Mouse (Mus musculus): Measurements from ENCODE around the gene Zfp280b.
"Not testable (repeated sequence)": the region's sequence is repeated elsewhere in the genome, so short reads cannot be mapped to it uniquely, and the experiment has no call there.

Gene Zfp280b

DNA sequence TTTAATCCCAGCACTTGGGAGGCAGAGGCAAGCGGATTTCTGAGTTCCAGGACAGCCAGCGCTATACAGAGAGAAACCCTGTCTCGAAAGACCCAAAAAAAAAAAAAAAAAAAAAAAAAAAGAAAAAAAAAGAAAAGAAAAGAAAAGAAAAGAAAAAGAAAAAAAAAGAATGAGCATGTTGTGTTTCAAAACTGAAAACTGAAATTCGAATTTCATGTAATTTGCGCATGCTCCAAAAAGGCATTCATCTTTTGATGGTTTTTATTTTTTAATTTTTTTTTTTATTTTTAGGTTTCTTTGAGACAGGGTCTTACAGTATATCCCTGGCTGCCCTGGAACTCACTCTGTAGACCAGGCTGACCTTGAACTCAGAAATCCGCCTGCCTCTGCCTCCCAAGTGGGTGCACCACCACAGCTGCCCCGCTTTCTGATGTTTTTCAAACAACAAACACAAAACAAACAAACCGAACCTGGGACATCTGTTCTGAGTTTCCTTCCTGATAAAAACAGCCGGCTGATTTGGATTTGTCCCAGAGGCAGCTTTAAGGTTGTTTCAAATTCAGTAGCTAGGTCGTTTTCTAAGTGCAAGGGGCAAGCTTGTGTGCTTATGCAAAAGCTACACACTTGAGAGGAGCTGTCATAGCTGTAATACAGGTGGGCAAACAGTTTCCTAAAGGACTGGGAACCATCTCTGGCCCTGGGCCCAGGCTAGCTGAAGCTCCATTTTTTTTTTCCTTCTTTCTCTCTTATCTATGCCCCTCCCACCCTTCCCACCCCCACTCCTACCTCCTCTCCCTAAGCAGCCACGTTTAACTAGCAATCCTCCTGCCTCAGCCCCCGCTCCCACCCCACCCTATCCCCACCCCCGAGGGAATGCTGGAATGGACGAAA lies 694 bp upstream of the Zfp280b start:
- no peak for DNase-seq

DNA sequence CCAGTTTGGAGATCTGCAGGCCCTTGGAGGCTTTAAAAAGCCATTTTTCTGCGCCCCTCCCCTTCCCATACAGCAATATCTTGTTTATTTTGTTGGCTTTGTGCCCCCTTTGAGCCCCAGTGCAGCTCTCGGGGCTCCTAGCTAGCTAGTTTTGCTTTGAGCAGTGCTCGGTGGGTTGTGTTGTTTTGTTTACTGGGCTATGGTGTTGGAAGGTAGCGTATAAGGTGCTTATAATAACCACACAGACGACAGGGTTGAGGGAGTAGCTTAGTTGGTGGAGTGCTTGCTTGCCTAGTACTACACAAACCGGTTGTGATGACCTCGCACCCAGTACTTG lies 637 bp downstream of the Zfp280b start:
- DNase-seq = no peak

DNA sequence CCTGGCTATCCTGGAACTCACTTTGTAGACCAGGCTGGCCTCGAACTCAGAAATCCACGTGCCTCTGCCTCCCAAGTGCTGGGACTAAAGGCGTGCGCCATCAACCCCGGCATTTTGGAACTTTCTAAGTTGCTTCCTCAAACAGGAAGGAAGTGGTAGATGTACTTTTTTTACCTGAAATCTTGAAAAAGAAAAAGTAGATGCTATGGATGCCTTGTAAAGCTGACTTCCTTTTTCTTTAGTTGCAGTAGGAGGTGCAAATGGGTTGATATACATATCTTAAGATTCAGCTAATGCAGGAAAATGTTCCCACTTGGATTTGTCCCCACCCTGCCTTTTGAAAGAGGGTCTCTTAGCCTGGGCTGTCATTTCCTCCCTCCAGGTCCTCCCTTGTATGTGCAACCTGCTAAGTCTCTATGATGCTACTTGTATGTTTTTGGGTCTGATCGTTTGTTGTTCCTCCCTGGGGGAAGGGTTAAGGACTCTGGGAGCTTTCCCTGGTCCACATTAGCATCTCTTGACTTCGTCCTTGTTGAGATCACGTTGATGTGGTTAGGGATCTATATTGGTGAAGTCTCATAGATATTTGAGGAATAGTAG lies 1.7 kb downstream of the Zfp280b start:
- no peak for DNase-seq

DNA sequence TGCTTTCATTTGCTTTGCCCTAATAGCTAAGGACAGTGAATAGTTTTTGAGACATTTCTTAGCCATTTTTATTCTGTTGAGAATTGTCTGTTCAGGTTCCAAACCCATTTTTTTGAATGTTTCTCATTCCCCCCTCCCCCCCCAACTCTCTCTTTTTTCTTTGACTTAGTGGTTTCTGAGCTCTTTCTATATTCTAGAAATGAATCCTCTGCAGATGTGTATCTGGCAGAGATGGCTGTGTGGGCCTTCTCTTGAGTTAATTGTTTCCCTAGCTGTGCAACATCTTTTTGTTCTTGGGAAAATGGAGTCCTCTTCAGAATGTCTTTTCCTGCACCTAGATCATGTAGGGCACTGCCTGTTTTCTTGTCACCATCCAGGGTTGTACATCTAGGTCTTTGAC lies 2.8 kb downstream of the Zfp280b start:
- DNase-seq = no peak

DNA sequence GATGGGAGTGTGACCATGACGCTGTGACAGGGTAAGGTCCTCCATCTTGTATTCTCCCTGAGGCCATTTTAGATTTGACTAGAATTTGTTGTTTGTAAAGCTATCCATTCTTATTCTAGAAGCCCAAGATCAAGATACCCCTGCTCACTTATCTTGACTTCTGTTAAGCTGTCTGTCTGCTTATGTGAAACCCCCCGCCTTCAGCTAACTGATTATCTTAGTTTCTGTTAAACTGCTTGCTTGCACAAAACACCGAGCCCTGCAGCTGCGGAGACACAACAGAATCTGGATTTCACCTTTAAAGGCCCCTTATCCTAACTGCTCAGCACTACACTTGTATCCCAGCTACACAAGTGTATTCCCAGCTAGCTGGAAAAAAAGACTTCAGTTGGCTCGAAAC lies 4.5 kb downstream of the Zfp280b start:
- no peak for DNase-seq

DNA sequence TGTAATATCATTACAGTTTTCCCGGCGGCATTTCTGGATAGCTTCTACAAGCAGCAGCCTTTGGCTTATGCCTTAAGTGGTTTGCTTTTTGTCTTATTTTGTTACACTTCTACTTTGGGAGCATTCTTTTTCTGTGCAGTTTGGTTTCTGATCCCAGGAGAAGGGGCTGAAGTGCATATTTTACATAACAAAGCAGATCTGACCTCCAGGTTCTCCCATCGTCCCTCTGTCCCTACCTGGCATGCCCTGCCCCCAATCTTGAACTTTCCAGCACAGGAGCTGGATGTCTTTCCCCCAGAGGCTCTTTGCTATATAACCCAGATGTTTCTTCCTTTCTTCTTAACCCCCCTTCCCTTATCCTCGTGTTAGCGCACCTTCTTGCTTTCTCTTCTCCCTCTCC lies 12.9 kb downstream of the Zfp280b start:
- no peak for DNase-seq

DNA sequence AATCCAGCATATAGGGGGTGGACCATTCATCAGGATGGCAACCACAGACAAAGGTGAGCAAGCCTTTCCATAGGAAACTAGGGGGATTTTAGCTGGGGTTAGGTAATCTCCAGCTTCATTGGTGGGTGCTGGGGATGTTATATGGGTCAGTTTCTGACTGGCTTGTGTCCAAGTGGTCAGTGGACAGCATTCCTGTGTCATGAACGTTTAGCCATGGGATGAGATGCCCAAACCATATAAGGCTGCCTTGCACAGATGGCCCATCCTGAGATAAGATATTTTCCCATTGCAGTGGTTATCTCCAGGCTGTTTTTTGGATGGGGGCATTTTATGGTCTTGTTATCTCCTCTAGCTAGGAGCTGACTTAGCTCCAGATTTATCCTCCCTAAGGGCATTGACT lies 14.3 kb downstream of the Zfp280b start:
- DNase-seq = no peak

DNA sequence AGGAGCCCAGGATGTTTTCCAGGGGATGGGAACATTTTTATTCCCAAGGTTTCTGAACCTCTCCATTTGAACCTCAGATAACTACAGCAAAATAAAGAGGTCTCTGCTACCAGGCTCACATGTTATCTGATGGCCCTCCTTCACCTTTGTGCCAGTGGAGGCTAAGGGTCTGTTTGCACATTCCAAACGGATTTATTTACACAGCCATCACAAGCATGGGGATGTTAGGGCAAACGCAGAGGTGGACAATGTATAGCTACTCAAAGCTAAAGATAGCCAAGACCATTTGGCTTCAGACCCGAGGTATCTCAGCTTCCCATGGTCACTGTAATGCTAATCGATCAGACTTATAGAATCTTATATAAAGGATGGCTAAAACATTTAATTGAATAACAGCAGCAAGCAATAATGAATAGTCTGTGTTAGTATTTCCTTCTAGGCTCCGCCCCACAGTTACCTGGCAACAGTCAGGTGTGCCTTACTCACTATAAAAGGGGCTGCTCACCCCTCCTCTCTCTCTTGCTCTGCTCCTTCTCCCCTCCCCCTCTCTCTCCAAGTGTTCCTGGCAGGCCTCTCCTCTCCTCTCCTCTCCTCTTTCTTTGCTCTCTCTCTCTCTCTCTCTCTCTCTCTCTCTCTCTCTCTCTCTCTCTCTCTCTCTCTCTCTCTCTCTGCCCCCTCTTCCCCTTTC lies 14.9 kb downstream of the Zfp280b start:
- no peak for DNase-seq

DNA sequence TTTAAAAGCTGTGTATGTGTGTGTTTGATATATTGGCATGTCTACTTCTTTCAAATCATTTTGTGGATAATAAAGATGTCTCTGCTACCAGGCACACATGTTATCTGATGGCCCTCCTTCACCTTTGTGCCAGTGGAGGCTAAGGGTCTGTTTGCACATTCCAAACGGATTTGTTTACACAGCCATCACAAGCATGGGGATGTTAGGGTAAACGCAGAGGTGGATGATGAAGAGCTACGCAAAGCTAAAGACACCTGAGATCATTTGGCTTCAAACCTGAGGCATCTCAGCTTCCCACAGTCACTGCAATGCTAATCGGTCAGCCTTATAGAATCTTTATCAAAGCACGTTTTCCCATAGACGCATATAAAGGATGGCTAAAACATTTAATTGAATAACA lies 16.5 kb downstream of the Zfp280b start:
- DNase-seq = no peak

DNA sequence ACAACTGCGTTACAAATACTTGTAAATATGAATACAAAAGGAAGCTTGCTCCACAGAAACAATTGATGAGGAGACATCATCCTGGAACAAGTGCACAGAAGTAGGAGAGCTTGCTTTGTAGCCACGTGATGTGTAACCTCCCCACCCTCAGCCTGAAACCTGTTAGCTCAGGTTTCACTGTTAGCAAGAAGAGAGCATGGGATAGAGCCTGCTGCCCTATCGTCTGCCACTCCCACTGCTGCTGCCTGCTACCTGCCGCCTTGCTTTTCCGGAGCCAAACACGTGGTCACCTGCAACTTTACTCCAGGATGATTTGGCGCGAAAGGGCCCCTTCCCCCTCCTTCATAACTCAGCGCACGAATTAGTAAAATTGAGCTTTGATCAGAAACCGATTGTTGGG lies 19.4 kb downstream of the Zfp280b start:
- DNase-seq = no peak

DNA sequence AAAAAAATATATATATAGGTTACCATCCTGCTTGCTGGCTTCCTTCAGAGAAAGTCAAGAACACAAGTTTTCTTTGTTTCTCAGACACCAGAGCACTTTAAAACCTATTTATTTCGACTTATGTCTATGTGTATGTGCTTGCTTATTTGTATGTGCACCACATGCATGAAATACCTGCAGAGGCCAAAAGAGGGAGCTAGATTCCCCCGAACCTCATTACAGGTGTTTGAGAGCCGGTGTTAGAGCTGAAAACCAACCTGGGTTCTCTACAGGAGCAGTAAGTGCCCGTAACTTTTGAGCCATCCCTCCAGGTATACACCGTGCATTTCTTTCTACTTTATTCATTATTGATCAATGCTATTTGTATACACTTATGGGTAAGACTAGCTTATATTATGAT lies 30.0 kb downstream of the Zfp280b start:
- DNase-seq = no peak

DNA sequence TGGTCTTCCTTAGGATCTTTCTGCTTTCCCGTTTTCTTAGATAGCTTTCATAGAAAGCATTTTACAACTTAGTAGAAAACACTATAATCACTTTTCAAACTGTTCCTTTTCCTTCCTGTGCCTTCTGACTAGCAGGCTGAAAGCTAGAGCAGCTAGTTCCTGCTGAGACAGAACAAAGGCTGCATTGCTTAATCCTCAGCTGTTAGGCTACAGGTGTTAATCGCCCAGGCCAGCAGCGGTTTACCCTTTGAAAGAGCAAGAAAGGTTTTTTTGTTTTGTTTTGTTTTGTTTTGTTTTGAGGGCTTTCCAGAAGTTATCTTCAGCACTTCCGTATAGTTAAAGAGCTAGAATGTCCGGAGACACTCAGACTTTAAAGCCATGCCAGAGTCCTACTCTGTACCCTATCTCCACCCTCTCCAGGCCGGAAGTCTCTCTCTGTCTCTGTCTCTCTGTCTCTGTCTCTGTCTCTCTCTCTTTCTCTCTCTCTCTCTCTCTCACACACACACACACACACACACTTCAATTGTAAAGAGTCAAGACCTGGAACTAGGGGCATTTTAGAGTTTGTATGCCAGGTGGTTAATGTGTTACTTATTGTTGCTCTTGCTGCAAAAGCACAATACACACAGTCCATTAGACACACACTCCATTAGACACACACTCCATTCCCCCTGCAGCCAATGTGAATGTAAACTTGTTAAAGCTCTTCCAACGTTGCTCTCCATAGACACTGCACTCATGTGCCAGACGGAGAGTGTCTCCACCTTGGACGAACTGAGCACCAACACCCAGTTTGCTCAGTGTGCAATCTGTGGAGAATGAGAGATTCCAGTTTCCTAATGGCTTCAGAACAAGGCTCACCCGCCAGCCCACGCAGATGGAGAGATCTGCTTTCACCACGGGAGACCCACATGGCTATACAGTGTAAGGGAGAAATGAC lies 35.5 kb downstream of the Zfp280b start:
- no peak for DNase-seq

DNA sequence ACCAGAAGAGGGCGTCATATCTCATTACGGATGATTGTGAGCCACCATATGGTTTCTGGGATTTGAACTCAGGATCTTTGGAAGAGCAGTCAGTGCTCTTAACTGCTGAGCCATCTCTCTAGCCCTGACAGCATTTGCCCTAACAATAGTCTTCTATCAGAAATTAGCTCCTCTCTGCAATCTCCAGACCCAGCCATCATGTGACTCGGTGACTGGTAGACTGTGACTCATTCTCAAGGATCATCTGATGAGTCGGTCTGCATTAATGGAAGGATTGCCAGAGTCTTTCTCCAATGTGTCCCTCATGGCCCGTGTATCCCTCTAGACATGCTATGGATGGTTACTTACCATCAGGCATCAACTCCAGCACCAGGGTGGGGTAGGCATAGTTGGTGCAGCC lies 39.6 kb downstream of the Zfp280b start:
- DNase-seq = not testable (repeated sequence)

DNA sequence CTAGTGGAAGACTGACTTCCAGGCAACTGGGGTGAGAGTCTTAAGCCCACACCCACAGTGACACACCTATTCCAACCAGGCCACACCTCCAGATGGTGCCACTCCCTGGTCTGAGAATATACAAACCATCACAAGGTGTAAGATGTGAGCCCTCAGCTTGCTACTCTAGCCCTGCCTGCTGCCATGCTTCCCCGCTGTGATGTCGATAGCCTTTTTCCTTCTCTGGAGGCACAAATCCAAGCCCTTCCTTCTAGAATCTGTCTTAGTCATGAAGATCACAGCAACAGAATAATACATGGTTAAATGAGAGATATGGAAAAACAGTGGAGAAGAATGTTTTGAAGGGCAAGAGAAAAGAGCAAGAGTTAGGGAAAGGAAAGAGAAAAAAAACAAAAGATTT lies 44.6 kb downstream of the Zfp280b start:
- not testable (repeated sequence) for DNase-seq

Data from thymus, adult 18-20 months (tissue).